8 mouse cellular contexts compared by ENCODE assay signal in the genomic region with DNA sequence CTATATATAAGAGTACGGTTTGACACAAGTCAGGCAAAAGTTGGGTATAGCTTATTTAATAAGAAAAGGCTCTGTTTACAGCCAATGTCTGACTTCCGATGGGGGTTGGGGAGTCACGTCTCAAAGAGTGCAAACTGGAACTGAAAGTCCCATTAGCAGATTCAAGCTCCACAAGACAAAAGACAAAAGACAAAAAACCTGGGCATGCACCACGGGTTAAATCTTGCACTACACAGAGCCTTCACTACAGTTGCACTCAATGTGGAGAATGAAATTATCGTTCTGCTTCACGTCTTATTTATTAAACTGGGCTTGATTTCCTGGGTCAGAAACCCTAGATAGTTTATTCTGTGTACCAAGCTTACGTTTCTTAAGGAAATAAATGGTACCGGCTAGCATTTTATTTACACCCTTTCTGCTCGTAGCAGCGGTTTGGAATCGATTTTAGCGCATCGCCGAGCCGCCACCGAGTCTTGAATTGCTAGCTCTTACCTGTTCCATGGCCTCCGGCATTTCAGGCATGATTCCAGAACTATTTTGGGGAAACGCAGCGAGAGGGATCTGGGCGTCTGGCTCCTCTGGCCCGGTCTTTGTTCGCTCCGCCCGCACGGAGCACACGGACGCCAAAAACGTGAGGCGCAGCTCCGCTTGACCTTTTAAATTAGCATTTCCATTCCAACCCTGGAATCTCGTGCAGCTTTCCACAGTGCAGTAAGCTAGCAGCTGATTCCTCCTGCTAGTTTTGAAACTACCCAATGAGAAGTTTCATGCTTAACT. TPM values are rescaled to one million over a fixed set of nuclear protein-coding genes. Genes with fewer than 3 reads are reported as not detected.
A peak's percentile ranks its signal among the peaks of the same experiment; 100 is the strongest.
DNase-seq lines count a peak whose midpoint lies in the region; ATAC-seq and TF ChIP-seq lines count a peak whose summit lies in the region.

No protein-coding gene starts in this region.

- ATAC-seq in limb, embryonic 15.5 days (ENCODE audit: insufficient number of reproducible peaks, low FRiP score, low TSS enrichment, low read depth), result no peak
- peak; percentile 71 for ATAC-seq in midbrain, postnatal 0 days (ENCODE audit: low FRiP score)

- under 1% methylated on average over 31 of the region's 31 CpGs for WGBS in limb, embryonic 15.5 days
- WGBS in midbrain, postnatal 0 days, result under 1% methylated on average over 31 of the region's 31 CpGs

- peak overlapping the region; percentile 94 for H3K4me3 ChIP-seq in limb, embryonic 15.5 days
- peak overlapping the region; percentile 93 for H3K4me3 ChIP-seq in midbrain, postnatal 0 days (ENCODE audit: low read depth, low read length)

- H3K4me1 ChIP-seq in limb, embryonic 15.5 days, result peaks cover 20% of the 10 kb centered on the region
- H3K4me1 ChIP-seq in midbrain, postnatal 0 days (ENCODE audit: insufficient read depth, low read length), result peaks cover 8% of the 10 kb centered on the region; the same call in 1 of the 2 replicates

- peak overlapping the region; percentile 83 for H3K4me2 ChIP-seq in limb, embryonic 15.5 days
- H3K4me2 ChIP-seq in midbrain, postnatal 0 days (ENCODE audit: low read depth, low read length, poor library complexity, severe bottlenecking), result peak overlapping the region; percentile 85

- no peaks in the 10 kb centered on the region for H3K27me3 ChIP-seq in limb, embryonic 15.5 days
- H3K27me3 ChIP-seq in midbrain, postnatal 0 days (ENCODE audit: insufficient read depth, low read length), result no peaks in the 10 kb centered on the region

- peak overlapping the region; percentile 97 for H3K27ac ChIP-seq in limb, embryonic 15.5 days
- H3K27ac ChIP-seq in midbrain, postnatal 0 days (ENCODE audit: low read depth, low read length), result peak overlapping the region; percentile 86

- H3K9me3 ChIP-seq in limb, embryonic 15.5 days, result no peaks in the 10 kb centered on the region
- H3K9me3 ChIP-seq in midbrain, postnatal 0 days (ENCODE audit: low read length), result no peaks in the 10 kb centered on the region

- peak; percentile 83 for DNase-seq in 3134 (ENCODE audit: extremely low read depth, insufficient read length, low spot score)
- peak; percentile 83 for DNase-seq in adrenal gland, adult 2 months
- DNase-seq in embryo, embryonic 11.5 days (ENCODE audit: low read depth, low spot score), result peak; percentile 59
- DNase-seq in heart, adult 18-20 months, result peak; percentile 83 to 88
- DNase-seq in kidney, adult 18-20 months, result peak; percentile 82
- peak; percentile 83 for DNase-seq in midbrain, postnatal 0 days (ENCODE audit: low spot score)
- DNase-seq in spleen, postnatal 4 days (ENCODE audit: low spot score in 2 of 2), result peak; percentile 62 to 72

- H3K9ac ChIP-seq in limb, embryonic 15.5 days, result peak overlapping the region; percentile 60
- peak overlapping the region; percentile 83 for H3K9ac ChIP-seq in midbrain, postnatal 0 days (replicated peaks; ENCODE audit: low read length, poor library complexity, severe bottlenecking)

- no peak for TF ChIP-seq CTCF in midbrain, postnatal 0 days (IDR thresholded peaks at IDR 0.05)

- no peaks in the 10 kb centered on the region for H3K36me3 ChIP-seq in limb, embryonic 15.5 days
- no peaks in the 10 kb centered on the region for H3K36me3 ChIP-seq in midbrain, postnatal 0 days (ENCODE audit: insufficient read depth, low read length)

RNA-seq across cellular contexts. Expression of gene Mat2b, which starts 0.5 kb away (rescaled TPM):
- 10 to 100 TPM; 61.3 to 92.1 TPM for total RNA-seq in adrenal gland, adult 2 months (2021)
- 22.9 and 28.7 TPM in 2 replicates for polyA plus RNA-seq in adrenal gland, adult 2 months (2012; rRNA removed)
- 10 to 100 TPM; 94.5 to 96.3 TPM for total RNA-seq in heart, adult 18-20 months (2021)
- polyA plus RNA-seq in limb, embryonic 15.5 days (2015; fragmentation: Nextera tagmentation; extraction: Ambion mirVana), result 104 and 109 TPM in 2 replicates
- total RNA-seq in midbrain, postnatal 0 days (2014; rRNA removed), result 27.0 and 41.3 TPM in 2 replicates
- 41.5 and 41.9 TPM in 2 replicates for polyA plus RNA-seq in midbrain, postnatal 0 days (2015; fragmentation: Nextera tagmentation; extraction: Ambion mirVana)

RNA-seq across cellular contexts. Expression of gene Hmmr, which starts 38.7 kb away (rescaled TPM):
- total RNA-seq in adrenal gland, adult 2 months (2021), result 1 to 10 TPM in 1 of 2 experiments, under 1 TPM in 1; 0.76 to 1.4 TPM
- 0.32 and 0.47 TPM in 2 replicates for polyA plus RNA-seq in adrenal gland, adult 2 months (2012; rRNA removed)
- under 1 TPM; 0.25 to 0.49 TPM for total RNA-seq in heart, adult 18-20 months (2021)
- 36.7 and 37.0 TPM in 2 replicates for polyA plus RNA-seq in limb, embryonic 15.5 days (2015; fragmentation: Nextera tagmentation; extraction: Ambion mirVana)
- total RNA-seq in midbrain, postnatal 0 days (2014; rRNA removed), result 1.9 and 3.5 TPM in 2 replicates
- polyA plus RNA-seq in midbrain, postnatal 0 days (2015; fragmentation: Nextera tagmentation; extraction: Ambion mirVana), result 1.9 and 2.5 TPM in 2 replicates

RNA-seq across cellular contexts. Expression of gene Nudcd2, which starts 39.0 kb away (rescaled TPM):
- total RNA-seq in adrenal gland, adult 2 months (2021), result 10 to 100 TPM; 21.1 to 25.2 TPM
- 22.0 and 27.2 TPM in 2 replicates for polyA plus RNA-seq in adrenal gland, adult 2 months (2012; rRNA removed)
- total RNA-seq in heart, adult 18-20 months (2021), result 10 to 100 TPM; 14.0 to 16.8 TPM
- 120 and 129 TPM in 2 replicates for polyA plus RNA-seq in limb, embryonic 15.5 days (2015; fragmentation: Nextera tagmentation; extraction: Ambion mirVana)
- 17.4 and 20.1 TPM in 2 replicates for total RNA-seq in midbrain, postnatal 0 days (2014; rRNA removed)
- 42.0 and 45.9 TPM in 2 replicates for polyA plus RNA-seq in midbrain, postnatal 0 days (2015; fragmentation: Nextera tagmentation; extraction: Ambion mirVana)
